ENCODE assay signal across 31 mouse cellular contexts in the genomic region with DNA sequence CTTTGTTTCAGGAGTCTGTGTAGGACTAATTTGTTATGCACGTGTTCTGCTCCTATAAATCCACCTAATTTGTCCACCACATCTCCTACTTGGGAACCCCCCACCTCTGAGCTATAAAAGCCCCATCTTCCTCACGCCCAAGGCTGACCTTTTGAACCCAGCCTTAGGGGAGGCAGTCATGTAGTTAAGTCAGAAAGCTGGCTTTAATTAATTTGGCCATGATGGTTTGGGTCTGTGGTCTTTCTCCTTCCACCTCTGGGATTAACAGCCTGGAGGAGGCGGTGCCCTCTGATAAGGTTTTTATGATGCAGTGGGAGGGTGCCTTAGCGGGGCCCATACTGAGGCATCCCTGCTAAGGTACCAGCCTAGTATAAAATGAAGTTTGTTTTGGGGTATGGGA. TPM values are rescaled to one million over a fixed set of nuclear protein-coding genes. Genes with fewer than 3 reads are reported as not detected.
DNase-seq lines count a peak whose midpoint lies in the region; ATAC-seq and TF ChIP-seq lines count a peak whose summit lies in the region.
"Had no signal": no experiment of that assay in that cellular context is flagged by ENCODE, and none has a peak within 500 bp of the region (broad histone marks: within the 10 kb centered on the region; RNA-seq: fewer than 3 reads in every experiment).

No protein-coding gene starts in this region.

- H3K4me2 ChIP-seq in hindbrain, postnatal 0 days (ENCODE audit: low read depth, low read length), result no peak overlapping the region
- H3K4me2 ChIP-seq in neural tube, embryonic 11.5 days (ENCODE audit: low read depth), result no peak overlapping the region
- H3K4me2 ChIP-seq: embryonic facial prominence, embryonic 15.5 days; heart, embryonic 11.5 days; hindbrain, embryonic 14.5 days; limb, embryonic 13.5 days; liver, embryonic 12.5 days; midbrain, embryonic 13.5 days had no signal

- H3K27me3 ChIP-seq in hindbrain, embryonic 10.5 days (ENCODE audit: insufficient read depth, poor library complexity, severe bottlenecking), result peaks cover 36% of the 10 kb centered on the region
- no peaks in the 10 kb centered on the region; the same call in 1 of the 2 replicates for H3K27me3 ChIP-seq in hindbrain, postnatal 0 days (ENCODE audit: insufficient read depth, low read length)
- H3K27me3 ChIP-seq in neural tube, embryonic 11.5 days (ENCODE audit: control insufficient read depth, insufficient read depth, low read length), result no peaks in the 10 kb centered on the region
- peaks cover 53% of the 10 kb centered on the region for H3K27me3 ChIP-seq in embryonic facial prominence, embryonic 10.5 days (replicated peaks; ENCODE audit: low read depth, poor library complexity, severe bottlenecking)
- H3K27me3 ChIP-seq: embryonic facial prominence, embryonic 15.5 days; Patski had no signal

- peak overlapping the region; percentile 59; the same call in 1 of the 2 replicates for H3K27ac ChIP-seq in hindbrain, embryonic 10.5 days
- no peak overlapping the region for H3K27ac ChIP-seq in hindbrain, postnatal 0 days
- H3K27ac ChIP-seq in neural tube, embryonic 11.5 days (ENCODE audit: low read depth, low read length), result no peak overlapping the region
- peak overlapping the region; percentile 61; the same call in 1 of the 2 replicates for H3K27ac ChIP-seq in embryonic facial prominence, embryonic 10.5 days (replicated peaks)
- H3K27ac ChIP-seq: embryonic facial prominence, embryonic 15.5 days; hindbrain, embryonic 14.5 days; left cerebral cortex, adult 2 months; limb, embryonic 13.5 days; liver, embryonic 12.5 days; midbrain, embryonic 13.5 days; stomach, postnatal 0 days had no signal

- ATAC-seq in hindbrain, postnatal 0 days, result no peak
- 0 out of 2 replicates have a peak, but pooled peaks have one; percentile 31 for ATAC-seq in neural tube, embryonic 11.5 days (ENCODE audit: insufficient read depth, low FRiP score, low TSS enrichment)
- ATAC-seq: liver, embryonic 12.5 days; Patski had no signal

- no peaks in the 10 kb centered on the region for H3K36me3 ChIP-seq in hindbrain, embryonic 10.5 days
- no peaks in the 10 kb centered on the region for H3K36me3 ChIP-seq in hindbrain, postnatal 0 days (ENCODE audit: insufficient read depth, low read length)
- H3K36me3 ChIP-seq in neural tube, embryonic 11.5 days (ENCODE audit: control insufficient read depth, insufficient read depth, low read length), result no peaks in the 10 kb centered on the region
- no peaks in the 10 kb centered on the region for H3K36me3 ChIP-seq in embryonic facial prominence, embryonic 10.5 days (replicated peaks)
- H3K36me3 ChIP-seq: embryonic facial prominence, embryonic 15.5 days; limb, embryonic 13.5 days; liver, embryonic 12.5 days; midbrain, embryonic 13.5 days had no signal

- TF ChIP-seq CTCF in hindbrain, postnatal 0 days (IDR thresholded peaks at IDR 0.05; ENCODE audit: low read depth), result no peak

- peaks cover 39% of the 10 kb centered on the region for H3K4me1 ChIP-seq in hindbrain, embryonic 10.5 days (replicated peaks)
- peaks cover 8% of the 10 kb centered on the region; the same call in 1 of the 2 replicates for H3K4me1 ChIP-seq in hindbrain, postnatal 0 days (ENCODE audit: insufficient read depth, low read length)
- H3K4me1 ChIP-seq in neural tube, embryonic 11.5 days (ENCODE audit: control insufficient read depth, insufficient read depth, low read length), result peaks cover 21% of the 10 kb centered on the region
- H3K4me1 ChIP-seq in embryonic facial prominence, embryonic 10.5 days, result peaks cover 40% of the 10 kb centered on the region

- no peak for DNase-seq in hindbrain, embryonic 10.5 days (ENCODE audit: low spot score)
- no peak for DNase-seq in hindbrain, postnatal 0 days (ENCODE audit: low spot score)
- DNase-seq in neural tube, embryonic 11.5 days (ENCODE audit: low spot score), result no peak
- DNase-seq in neural tube, embryonic 10.5 days (ENCODE audit: extremely low spot score, low spot score), result no peak
- DNase-seq in embryonic facial prominence, embryonic 10.5 days (ENCODE audit: low spot score), result no peak
- peak; percentile 27 for DNase-seq in mesoderm, embryonic 11.5 days (ENCODE audit: low read depth, low spot score)
- no peak for DNase-seq in heart, adult 9 months (ENCODE audit: low spot score in 2 of 2)
- no peak for DNase-seq in layer of hippocampus, postnatal 25 days (ENCODE audit: extremely low spot score in 1 of 2, low spot score in 1 of 2)
- DNase-seq: adrenal gland, postnatal 36 days; cerebellum, adult 9-10 months; kidney, adult 11 months; layer of hippocampus, adult 9-11 months; lung, adult 2 months; lung, postnatal 14 days; thymus, adult 2 months; thymus, postnatal 4 days had no signal

- H3K9ac ChIP-seq in hindbrain, postnatal 0 days (replicated peaks; ENCODE audit: low read length), result no peak overlapping the region
- no peak overlapping the region for H3K9ac ChIP-seq in neural tube, embryonic 11.5 days (ENCODE audit: low read length)
- H3K9ac ChIP-seq: embryonic facial prominence, embryonic 15.5 days; hindbrain, embryonic 14.5 days; limb, embryonic 13.5 days; liver, embryonic 12.5 days; midbrain, embryonic 13.5 days had no signal

- H3K9me3 ChIP-seq in hindbrain, embryonic 10.5 days, result no peaks in the 10 kb centered on the region
- H3K9me3 ChIP-seq in hindbrain, postnatal 0 days (ENCODE audit: low read length), result no peaks in the 10 kb centered on the region
- H3K9me3 ChIP-seq in neural tube, embryonic 11.5 days (ENCODE audit: control insufficient read depth, low read length), result no peaks in the 10 kb centered on the region
- H3K9me3 ChIP-seq in embryonic facial prominence, embryonic 10.5 days, result no peaks in the 10 kb centered on the region
- H3K9me3 ChIP-seq: embryonic facial prominence, embryonic 15.5 days; limb, embryonic 13.5 days; liver, embryonic 12.5 days; midbrain, embryonic 13.5 days had no signal

- WGBS in hindbrain, embryonic 10.5 days, result 13% methylated on average over 4 of the region's 4 CpGs
- 35% methylated on average over 4 of the region's 4 CpGs for WGBS in hindbrain, postnatal 0 days
- 8% methylated on average over 4 of the region's 4 CpGs for WGBS in neural tube, embryonic 11.5 days
- WGBS in embryonic facial prominence, embryonic 10.5 days, result 16% methylated on average over 4 of the region's 4 CpGs

- no peak overlapping the region for H3K4me3 ChIP-seq in hindbrain, embryonic 10.5 days
- H3K4me3 ChIP-seq in hindbrain, postnatal 0 days (ENCODE audit: low read length), result no peak overlapping the region
- no peak overlapping the region for H3K4me3 ChIP-seq in neural tube, embryonic 11.5 days (ENCODE audit: low read depth, low read length)
- no peak overlapping the region for H3K4me3 ChIP-seq in embryonic facial prominence, embryonic 10.5 days
- H3K4me3 ChIP-seq: embryonic facial prominence, embryonic 15.5 days; left cerebral cortex, adult 2 months; limb, embryonic 13.5 days; liver, embryonic 12.5 days; midbrain, embryonic 13.5 days had no signal

RNA-seq across cellular contexts. Expression of gene Dmrtb1, which starts 48.2 kb away (rescaled TPM):
- 8.2 and 23.2 TPM in 2 replicates for polyA plus RNA-seq in hindbrain, embryonic 10.5 days (2016; fragmentation: Nextera tagmentation; extraction: Ambion mirVana)
- 4.5 and 8.1 TPM in 2 replicates for total RNA-seq in hindbrain, postnatal 0 days (2014; rRNA removed)
- polyA plus RNA-seq in hindbrain, postnatal 0 days (2015; fragmentation: Nextera tagmentation; extraction: Ambion mirVana), result 9.6 and 12.2 TPM in 2 replicates
- 5.8 and 7.1 TPM in 2 replicates for polyA plus RNA-seq in neural tube, embryonic 11.5 days (2014; fragmentation: Nextera tagmentation; extraction: Ambion mirVana)
- polyA plus RNA-seq in embryonic facial prominence, embryonic 10.5 days (2016; fragmentation: Nextera tagmentation; extraction: Ambion mirVana), result 2.3 and 3.1 TPM in 2 replicates
- total RNA-seq in layer of hippocampus, postnatal 25 days (2021), result under 1 TPM; 0.28 to 0.62 TPM
- total RNA-seq: adrenal gland, adult 18-20 months; adrenal gland, postnatal 36 days; gastrocnemius, adult 8-10 months had no signal
- polyA plus RNA-seq: heart, embryonic 11.5 days; heart, postnatal 0 days; kidney, embryonic 16.5 days; large intestine, adult 2 months; liver, embryonic 12.5 days; lung, adult 2 months; Patski; small intestine, adult 2 months; stomach, postnatal 0 days had no signal

Comparison
In these comparisons a context has a peak if more than half of its experiments do, and no peak if none do; other contexts are left out.
1. H3K27ac ChIP-seq: peak in hindbrain, embryonic 10.5 days (single experiment) and embryonic facial prominence, embryonic 10.5 days (single experiment); none in hindbrain, postnatal 0 days (single experiment) and neural tube, embryonic 11.5 days (single experiment).